In genomic region chr13:63301764-63302209, GRCm38 (mm10) we compare ENCODE assay signal across 12 mouse cellular contexts.
DNase-seq lines count a peak whose midpoint lies in the region; ATAC-seq and TF ChIP-seq lines count a peak whose summit lies in the region.
"Had no signal": no experiment of that assay in that cellular context is flagged by ENCODE, and none has a peak within 500 bp of the region (broad histone marks: within the 10 kb centered on the region; RNA-seq: fewer than 3 reads in every experiment).

No protein-coding gene starts in this region.

- H3K27ac ChIP-seq in intestine, embryonic 14.5 days (ENCODE audit: low read depth), result no peak overlapping the region
- H3K27ac ChIP-seq in intestine, postnatal 0 days (ENCODE audit: low read depth, low read length), result no peak overlapping the region

- no peak for TF ChIP-seq CTCF in intestine, postnatal 0 days (IDR thresholded peaks at IDR 0.05; ENCODE audit: low read depth)

- WGBS in intestine, embryonic 14.5 days, result 33% methylated on average over 3 of the region's 3 CpGs
- 41% methylated on average over 3 of the region's 3 CpGs for WGBS in intestine, postnatal 0 days

- 0 out of 2 replicates have a peak, but pooled peaks have one; percentile 8 for ATAC-seq in intestine, embryonic 14.5 days (replicated peaks; ENCODE audit: low FRiP score, low TSS enrichment, low read depth)
- no peak for ATAC-seq in intestine, postnatal 0 days

- no peak overlapping the region for H3K4me2 ChIP-seq in intestine, embryonic 14.5 days (ENCODE audit: low read length)
- H3K4me2 ChIP-seq in intestine, postnatal 0 days (replicated peaks; ENCODE audit: low read depth), result no peak overlapping the region

- DNase-seq in cerebellum, adult 11-12 months, result peak; percentile 56
- DNase-seq in cerebellum, postnatal 4 days (ENCODE audit: low spot score in 2 of 2), result no peak
- DNase-seq in intestine, embryonic 14.5 days (ENCODE audit: low spot score), result no peak
- DNase-seq in testis, postnatal 10 days (ENCODE audit: low spot score), result peak; percentile 24
- no peak for DNase-seq in testis, postnatal 14 days (ENCODE audit: low spot score)
- DNase-seq in spleen, postnatal 10 days (ENCODE audit: low spot score in 2 of 2), result no peak
- DNase-seq in lung, postnatal 25 days (ENCODE audit: low spot score), result no peak
- DNase-seq: gastrocnemius, postnatal 36 days; heart, postnatal 10 days; kidney, postnatal 25 days; lung, postnatal 10 days had no signal

- no peak overlapping the region for H3K9ac ChIP-seq in intestine, embryonic 14.5 days (ENCODE audit: low read length)
- H3K9ac ChIP-seq in intestine, postnatal 0 days (ENCODE audit: low read depth, low read length), result no peak overlapping the region

- H3K27me3 ChIP-seq in intestine, embryonic 14.5 days (replicated peaks; ENCODE audit: control insufficient read depth, insufficient read depth, low read length), result no peaks in the 10 kb centered on the region
- no peaks in the 10 kb centered on the region for H3K27me3 ChIP-seq in intestine, postnatal 0 days (replicated peaks; ENCODE audit: control insufficient read depth, insufficient read depth, low read length)

- no peak overlapping the region for H3K4me3 ChIP-seq in intestine, embryonic 14.5 days (ENCODE audit: low read depth, low read length)
- no peak overlapping the region for H3K4me3 ChIP-seq in intestine, postnatal 0 days (ENCODE audit: low read depth, low read length)

- no peaks in the 10 kb centered on the region for H3K9me3 ChIP-seq in intestine, embryonic 14.5 days (ENCODE audit: control insufficient read depth, low read length)
- no peaks in the 10 kb centered on the region for H3K9me3 ChIP-seq in intestine, postnatal 0 days (ENCODE audit: control insufficient read depth)

- H3K4me1 ChIP-seq in intestine, embryonic 14.5 days (replicated peaks; ENCODE audit: control insufficient read depth, insufficient read depth, low read length), result no peaks in the 10 kb centered on the region; the same call in 1 of the 2 replicates
- H3K4me1 ChIP-seq in intestine, postnatal 0 days (replicated peaks; ENCODE audit: control insufficient read depth, insufficient read depth, low read length), result peaks cover 8% of the 10 kb centered on the region; the same call in 1 of the 2 replicates

- H3K36me3 ChIP-seq in intestine, embryonic 14.5 days (ENCODE audit: control insufficient read depth, insufficient read depth, low read length), result peaks cover 83% of the 10 kb centered on the region
- peaks cover 70% of the 10 kb centered on the region for H3K36me3 ChIP-seq in intestine, postnatal 0 days (ENCODE audit: control insufficient read depth, insufficient read depth)

Comparison
In these comparisons a context has a peak if more than half of its experiments do, and no peak if none do; other contexts are left out.
1. DNase-seq: peak in cerebellum, adult 11-12 months (single experiment) and testis, postnatal 10 days (single experiment); none in cerebellum, postnatal 4 days (0 of 2), intestine, embryonic 14.5 days (single experiment), testis, postnatal 14 days (single experiment), spleen, postnatal 10 days (0 of 2) and lung, postnatal 25 days (single experiment).